Comparison of ENCODE assay signal across 8 mouse cellular contexts in genomic region chr5:136245541-136246451, GRCm38 (mm10). TPM values are rescaled to one million over a fixed set of nuclear protein-coding genes. Genes with fewer than 3 reads are reported as not detected.
DNase-seq lines count a peak whose midpoint lies in the region; ATAC-seq and TF ChIP-seq lines count a peak whose summit lies in the region.

No protein-coding gene starts in this region.

- H3K4me3 ChIP-seq in heart, embryonic 11.5 days (ENCODE audit: low read depth, low read length), result peak overlapping the region; percentile 63
- H3K4me3 ChIP-seq in ES-Bruce4 (ENCODE audit: low read depth, low read length) (peak overlapping the region; percentile 20; the same call in 1 of the 2 replicates), macrophage (ENCODE audit: inconsistent target) (peak overlapping the region; percentile 47)
- peak overlapping the region; percentile 83 for H3K4me3 ChIP-seq in heart, embryonic 16.5 days (ENCODE audit: low read length)

- TF ChIP-seq CTCF in ES-Bruce4 (IDR thresholded peaks at IDR 0.05; ENCODE audit: low read depth, low read length), result no peak

- H3K27me3 ChIP-seq in heart, embryonic 11.5 days (ENCODE audit: control insufficient read depth, insufficient read depth, low read length), result peaks cover 14% of the 10 kb centered on the region
- no peaks in the 10 kb centered on the region for H3K27me3 ChIP-seq in ES-Bruce4 (ENCODE audit: control insufficient read depth, insufficient read depth, low read length, poor library complexity, severe bottlenecking)
- peaks cover 12% of the 10 kb centered on the region for H3K27me3 ChIP-seq in heart, embryonic 16.5 days (ENCODE audit: control insufficient read depth, insufficient read depth, low read length)

- TF ChIP-seq POLR2A in ES-Bruce4 (IDR thresholded peaks at IDR 0.05; ENCODE audit: insufficient read depth, low read length), result no peak

- H3K9me3 ChIP-seq in heart, embryonic 11.5 days (replicated peaks; ENCODE audit: control insufficient read depth, low read length), result no peaks in the 10 kb centered on the region
- no peaks in the 10 kb centered on the region for H3K9me3 ChIP-seq in ES-Bruce4 (replicated peaks; ENCODE audit: control insufficient read depth, insufficient read depth, low read length, poor library complexity, severe bottlenecking)
- no peaks in the 10 kb centered on the region for H3K9me3 ChIP-seq in heart, embryonic 16.5 days (replicated peaks; ENCODE audit: control insufficient read depth, low read length)

- no peak for DNase-seq in heart, adult 18-20 months
- no peak for DNase-seq in spleen, postnatal 4 days (ENCODE audit: low spot score in 2 of 2)
- DNase-seq in thymus, postnatal 10 days (ENCODE audit: low spot score in 2 of 2), result no peak

- 0 out of 2 replicates have a peak, but pooled peaks cover 3% of the 10 kb centered on the region for H3K36me3 ChIP-seq in heart, embryonic 11.5 days (ENCODE audit: control insufficient read depth, insufficient read depth, low read length)
- H3K36me3 ChIP-seq in ES-Bruce4 (ENCODE audit: control insufficient read depth, insufficient read depth, low read length, poor library complexity, severe bottlenecking), result no peaks in the 10 kb centered on the region
- peaks cover 3% of the 10 kb centered on the region; the same call in 1 of the 2 replicates for H3K36me3 ChIP-seq in heart, embryonic 16.5 days (ENCODE audit: control insufficient read depth, insufficient read depth)
- H3K36me3 ChIP-seq in macrophage (ENCODE audit: inconsistent target), result no peaks in the 10 kb centered on the region

- TF ChIP-seq EP300 in ES-Bruce4 (IDR thresholded peaks at IDR 0.05; ENCODE audit: insufficient read depth, low read depth, low read length), result no peak

- ATAC-seq in heart, embryonic 11.5 days (replicated peaks; ENCODE audit: insufficient number of reproducible peaks, low FRiP score, low TSS enrichment), result no peak
- ATAC-seq in heart, embryonic 16.5 days (replicated peaks; ENCODE audit: extremely low read depth, insufficient read depth, low FRiP score), result no peak
- ATAC-seq in monocyte, adult 5-6 weeks (replicated peaks; ENCODE audit: insufficient number of reproducible peaks, low FRiP score, low TSS enrichment, poor library complexity, severe bottlenecking), result no peak

- WGBS in heart, embryonic 11.5 days (ENCODE audit: insufficient replicate concordance), result 11% methylated on average over 15 of the region's 15 CpGs
- 19% methylated on average over 15 of the region's 15 CpGs for whole genome bisulfite sequencing in heart, embryonic 16.5 days
- WGBS in macrophage (ENCODE audit: missing documents), result 34% methylated on average over 15 of the region's 15 CpGs

- peaks cover 35% of the 10 kb centered on the region for H3K79me2 ChIP-seq in macrophage (ENCODE audit: inconsistent target)

- H3K9ac ChIP-seq in heart, embryonic 11.5 days (ENCODE audit: low read depth, low read length), result no peak overlapping the region
- H3K9ac ChIP-seq in ES-Bruce4 (ENCODE audit: low read depth, poor library complexity, severe bottlenecking), result no peak overlapping the region
- no peak overlapping the region for H3K9ac ChIP-seq in heart, embryonic 16.5 days (ENCODE audit: low read length)

- peak overlapping the region; percentile 97 for H3K4me2 ChIP-seq in heart, embryonic 11.5 days
- peak overlapping the region; percentile 99 for H3K4me2 ChIP-seq in heart, embryonic 16.5 days (ENCODE audit: low read depth, low read length)

- H3K27ac ChIP-seq in heart, embryonic 11.5 days (ENCODE audit: low read depth, low read length), result no peak overlapping the region
- H3K27ac ChIP-seq in ES-Bruce4 (ENCODE audit: insufficient read depth, low read length) (no peak overlapping the region), macrophage (peak overlapping the region; percentile 75)
- H3K27ac ChIP-seq in heart, embryonic 16.5 days (ENCODE audit: low read length), result peak overlapping the region; percentile 73

- H3K4me1 ChIP-seq in heart, embryonic 11.5 days (ENCODE audit: control insufficient read depth, insufficient read depth, low read length), result peaks cover 9% of the 10 kb centered on the region; the same call in 1 of the 2 replicates
- no peaks in the 10 kb centered on the region for H3K4me1 ChIP-seq in ES-Bruce4 (ENCODE audit: control insufficient read depth, insufficient read depth, low read length)
- H3K4me1 ChIP-seq in heart, embryonic 16.5 days (ENCODE audit: control insufficient read depth, insufficient read depth, low read length), result peaks cover 9% of the 10 kb centered on the region

RNA-seq across cellular contexts. Expression of gene Sh2b2, which starts 0.6 kb away (rescaled TPM):
- 0.72 and 1.2 TPM in 2 replicates for polyA plus RNA-seq in heart, embryonic 11.5 days (2014; fragmentation: Nextera tagmentation; extraction: Ambion mirVana)
- total RNA-seq in heart, adult 18-20 months (2021), result 1 to 10 TPM; 1.0 to 2.0 TPM
- polyA plus RNA-seq in ES-Bruce4 (2011; ENCODE audit: insufficient read depth, insufficient read length, low read depth, missing spikeins), result 2.3 and 2.7 TPM in 2 replicates
- 1.7 TPM in 2 replicates for polyA plus RNA-seq in heart, embryonic 16.5 days (2015; fragmentation: Nextera tagmentation; extraction: Ambion mirVana)
- 100 to 1,000 TPM in 8 of 26 experiments, 10 to 100 TPM in 18; 23.0 to 202 (median 62.8) TPM for total RNA-seq in macrophage (2018; cell fraction: chromatin; rRNA removed)
- 10 to 100 TPM in 25 of 26 experiments, 1 to 10 TPM in 1; 9.4 to 40.7 (median 15.7) TPM for total RNA-seq in macrophage (2018; cell fraction: cytosol; rRNA removed)
- total RNA-seq in macrophage (2018; cell fraction: nucleus; rRNA removed), result 10 to 100 TPM; 11.7 to 91.7 (median 41.6) TPM
- polyA plus RNA-seq in macrophage (2018), result 11.6 to 27.4 TPM (median 14.5 TPM) in 3 replicates
- total RNA-seq in monocyte, adult 5-6 weeks (2017), result 9.8 to 17.4 TPM (median 10.7 TPM) in 3 replicates

RNA-seq across cellular contexts. Expression of gene Prkrip1, which starts 47.0 kb away (rescaled TPM):
- polyA plus RNA-seq in heart, embryonic 11.5 days (2014; fragmentation: Nextera tagmentation; extraction: Ambion mirVana), result 50.3 and 52.6 TPM in 2 replicates
- 10 to 100 TPM; 13.8 to 24.2 TPM for total RNA-seq in heart, adult 18-20 months (2021)
- 45.3 and 48.3 TPM in 2 replicates for polyA plus RNA-seq in ES-Bruce4 (2011; ENCODE audit: insufficient read depth, insufficient read length, low read depth, missing spikeins)
- 34.4 and 37.7 TPM in 2 replicates for polyA plus RNA-seq in heart, embryonic 16.5 days (2015; fragmentation: Nextera tagmentation; extraction: Ambion mirVana)
- total RNA-seq in macrophage (2018; cell fraction: chromatin; rRNA removed), result 10 to 100 TPM; 17.4 to 43.3 (median 26.6) TPM
- 10 to 100 TPM; 11.5 to 41.4 (median 26.0) TPM for total RNA-seq in macrophage (2018; cell fraction: cytosol; rRNA removed)
- 10 to 100 TPM; 10.2 to 32.9 (median 18.7) TPM for total RNA-seq in macrophage (2018; cell fraction: nucleus; rRNA removed)
- polyA plus RNA-seq in macrophage (2018), result 12.4 to 58.1 TPM (median 23.3 TPM) in 3 replicates
- 11.6 to 44.1 TPM (median 27.7 TPM) in 3 replicates for total RNA-seq in monocyte, adult 5-6 weeks (2017)

Comparison
In these comparisons a context has a peak if more than half of its experiments do, and no peak if none do; other contexts are left out.
1. H3K27ac ChIP-seq: peak in heart, embryonic 16.5 days (single experiment) and macrophage (single experiment); none in heart, embryonic 11.5 days (single experiment) and ES-Bruce4 (single experiment).
2. H3K4me3 ChIP-seq: peak in every context shown above with its lines; median percentile 83 in heart, embryonic 16.5 days; 63 in heart, embryonic 11.5 days; 47 in macrophage; 20 in ES-Bruce4.